Mouse (Mus musculus) MEL (cell line): ENCODE data around the gene Dlx2. TPM values are rescaled to one million over a fixed set of nuclear protein-coding genes. Genes with fewer than 3 reads are reported as not detected.
A peak's percentile ranks its signal among the peaks of the same experiment; 100 is the strongest.

Source experiments
- DNase-seq: peaks from one replicate; pipeline ENCODE4 v3.0.0; 2011; ENCODE audit warnings: low read depth, low spot score
- H3K27ac ChIP-seq: 2 replicates; pipeline ENCODE4 v1.5.1; 2012; ENCODE audit warnings: low read depth, mild to moderate bottlenecking, control low read depth, low read length, moderate library complexity; ENCODE audit not compliant: control insufficient read depth
- H3K27me3 ChIP-seq, 2 experiments: fragments of 150-350 bp in 1 of 2; sonication (generic) in 1 of 2; 2 replicates each; pipeline ENCODE4 v1.6.1; 2012; ENCODE audit warnings: low read length in 2 of 2, mild to moderate bottlenecking in 2 of 2, improper control_type of control experiment in 1 of 2, moderate library complexity in 1 of 2; ENCODE audit not compliant: insufficient read depth in 2 of 2, control insufficient read depth in 1 of 2
- H3K36me3 ChIP-seq, 2 experiments: 2 replicates each; pipeline ENCODE4 v1.6.1; 2012 to 2014; ENCODE audit warnings: low read length in 2 of 2, improper control_type of control experiment in 1 of 2, inconsistent platforms in 1 of 2, mild to moderate bottlenecking in 1 of 2; ENCODE audit not compliant: insufficient read depth in 2 of 2, control insufficient read depth in 1 of 2
- H3K4me1 ChIP-seq, 2 experiments: fragments of 150-350 bp in 1 of 2; sonication (generic) in 1 of 2; 2 replicates each; pipeline ENCODE4 v1.6.1; 2012; ENCODE audit warnings: low read length in 2 of 2, improper control_type of control experiment in 1 of 2, mild to moderate bottlenecking in 1 of 2; ENCODE audit not compliant: insufficient read depth in 2 of 2, control insufficient read depth in 1 of 2
- H3K4me3 ChIP-seq, 2 experiments: fragments of 150-350 bp in 1 of 2; sonication (generic) in 1 of 2; 2 replicates each; pipeline ENCODE4 v1.5.1; 2012; ENCODE audit warnings: low read depth in 2 of 2, low read length in 2 of 2, mild to moderate bottlenecking in 2 of 2, moderate library complexity in 2 of 2, control low read depth in 1 of 2, improper control_type of control experiment in 1 of 2; ENCODE audit not compliant: control insufficient read depth in 1 of 2, insufficient read depth in 1 of 2
- H3K79me2 ChIP-seq: 2 replicates; pipeline ENCODE4 v1.6.1; 2012; ENCODE audit warnings: mild to moderate bottlenecking, low read length, moderate library complexity; ENCODE audit not compliant: control insufficient read depth, poor library complexity, insufficient read depth
- H3K9ac ChIP-seq: 2 replicates; pipeline ENCODE4 v1.6.1; 2012; ENCODE audit warnings: low read depth, mild to moderate bottlenecking, control low read depth, low read length, moderate library complexity; ENCODE audit not compliant: control insufficient read depth, poor library complexity, severe bottlenecking
- H3K9me3 ChIP-seq: fragments of 150-350 bp; sonication (generic); replicated peaks from 2 replicates; pipeline ENCODE4 v1.6.1; 2012; ENCODE audit warnings: mild to moderate bottlenecking, low read length, improper control_type of control experiment, moderate library complexity; ENCODE audit not compliant: insufficient read depth
- BHLHE40 ChIP-seq: IDR thresholded peaks from 2 replicates; pipeline ENCODE4 v1.6.1; 2012; ENCODE audit warnings: low read depth, mild to moderate bottlenecking, inconsistent platforms, low read length, improper control_type of control experiment, borderline replicate concordance
- CTCF ChIP-seq, 3 experiments: IDR thresholded peaks in 2 of 3; conservative IDR thresholded peaks in 1 of 3; 2 replicates each; pipeline ENCODE4 v1.5.1; 2011 to 2012; ENCODE audit warnings: low read length in 3 of 3, low read depth in 2 of 3, mild to moderate bottlenecking in 2 of 3, improper control_type of control experiment in 1 of 3, inconsistent platforms in 1 of 3, mixed read lengths in 1 of 3, moderate library complexity in 1 of 3; ENCODE audit not compliant: control insufficient read depth in 1 of 3, insufficient read depth in 1 of 3, poor library complexity in 1 of 3, severe bottlenecking in 1 of 3
- EP300 ChIP-seq, 2 experiments: IDR thresholded peaks; 2 replicates each; pipeline ENCODE4 v1.6.1; 2011; ENCODE audit warnings: improper control_type of control experiment in 2 of 2, low read length in 2 of 2, low read depth in 1 of 2, mild to moderate bottlenecking in 1 of 2
- JUND ChIP-seq: IDR thresholded peaks from 2 replicates; pipeline ENCODE4 v1.6.1; 2011; ENCODE audit warnings: low read depth, mild to moderate bottlenecking, improper control_type of control experiment, low read length
- KAT2A ChIP-seq: conservative IDR thresholded peaks from 2 replicates; pipeline ENCODE4 v1.6.1; 2012; ENCODE audit warnings: low read depth, low read length, improper control_type of control experiment, inconsistent platforms
- MEF2A ChIP-seq: IDR thresholded peaks from 2 replicates; pipeline ENCODE4 v1.6.1; 2014; ENCODE audit warnings: low read depth, mild to moderate bottlenecking, inconsistent platforms, low read length, improper control_type of control experiment; ENCODE audit not compliant: poor library complexity, insufficient replicate concordance, severe bottlenecking; ENCODE audit errors: extremely low read depth
- MXI1 ChIP-seq: IDR thresholded peaks from 2 replicates; pipeline ENCODE4 v1.6.1; 2011; ENCODE audit warnings: mild to moderate bottlenecking, low read depth, low read length, improper control_type of control experiment
- NELFE ChIP-seq: IDR thresholded peaks from 2 replicates; pipeline ENCODE4 v1.6.1; 2011; ENCODE audit warnings: low read depth, low read length, improper control_type of control experiment
- NRF1 ChIP-seq: IDR thresholded peaks from 2 replicates; pipeline ENCODE4 v1.6.1; 2014; ENCODE audit warnings: low read depth, mild to moderate bottlenecking, inconsistent platforms, low read length, improper control_type of control experiment, moderate library complexity; ENCODE audit not compliant: poor library complexity, insufficient read depth, severe bottlenecking
- POLR2A ChIP-seq, 2 experiments: IDR thresholded peaks; 2 replicates each; pipeline ENCODE4 v1.6.1; 2011 to 2012; ENCODE audit warnings: low read length in 2 of 2, mild to moderate bottlenecking in 2 of 2, control low read depth in 1 of 2, improper control_type of control experiment in 1 of 2, low read depth in 1 of 2, moderate library complexity in 1 of 2; ENCODE audit not compliant: control insufficient read depth in 1 of 2, insufficient read depth in 1 of 2, poor library complexity in 1 of 2
- POLR2AphosphoS5 ChIP-seq: IDR thresholded peaks from 2 replicates; pipeline ENCODE4 v1.6.1; 2012; ENCODE audit warnings: low read depth, borderline replicate concordance, mild to moderate bottlenecking, inconsistent platforms, low read length, moderate library complexity, mixed read lengths
- SIN3A ChIP-seq: IDR thresholded peaks from 2 replicates; pipeline ENCODE4 v1.6.1; 2012; ENCODE audit warnings: low read length, improper control_type of control experiment, inconsistent platforms
- SMC3 ChIP-seq: IDR thresholded peaks from 2 replicates; pipeline ENCODE4 v1.6.1; 2011; ENCODE audit warnings: low read depth, low read length, improper control_type of control experiment
- TBP ChIP-seq: IDR thresholded peaks from 2 replicates; pipeline ENCODE4 v1.8.0; 2011; ENCODE audit warnings: low read depth, low read length, improper control_type of control experiment
- USF1 ChIP-seq: IDR thresholded peaks from 2 replicates; pipeline ENCODE4 v1.6.1; 2014; ENCODE audit warnings: low read depth, mild to moderate bottlenecking, inconsistent platforms, low read length, improper control_type of control experiment, moderate library complexity
- ZC3H11A ChIP-seq: IDR thresholded peaks from 2 replicates; pipeline ENCODE4 v1.6.1; 2012; ENCODE audit warnings: low read depth, mild to moderate bottlenecking, inconsistent platforms, low read length, improper control_type of control experiment
- ZMIZ1 ChIP-seq: IDR thresholded peaks from 2 replicates; pipeline ENCODE4 v1.6.1; 2012; ENCODE audit warnings: low read depth, mild to moderate bottlenecking, inconsistent platforms, low read length, improper control_type of control experiment, moderate library complexity
- polyA plus RNA-seq, 2 experiments: library from polyadenylated mRNA; stranded (reverse) in 1 of 2; unstranded in 1 of 2; fragments of >175 nt in 1 of 2; fragments of >200 nt in 1 of 2; gene quantifications; 2 replicates each; pipeline versions ENCODE4 v1.2.1 to v1.2.4; 2012; ENCODE audit warnings: low replicate concordance in 2 of 2, low read depth in 1 of 2; ENCODE audit not compliant: insufficient read length in 2 of 2, insufficient read depth in 1 of 2, missing spikeins in 1 of 2
- total RNA-seq: library from RNA; depleted of rRNA; stranded (reverse); fragments of 300-350 nt; gene quantifications from 2 replicates; pipeline ENCODE4 v1.2.3, GENCODE M21; 2012; rRNA removed

The Dlx2 gene
- not detected in 2 replicates for total RNA-seq
- polyA plus RNA-seq: not detected

DNA sequence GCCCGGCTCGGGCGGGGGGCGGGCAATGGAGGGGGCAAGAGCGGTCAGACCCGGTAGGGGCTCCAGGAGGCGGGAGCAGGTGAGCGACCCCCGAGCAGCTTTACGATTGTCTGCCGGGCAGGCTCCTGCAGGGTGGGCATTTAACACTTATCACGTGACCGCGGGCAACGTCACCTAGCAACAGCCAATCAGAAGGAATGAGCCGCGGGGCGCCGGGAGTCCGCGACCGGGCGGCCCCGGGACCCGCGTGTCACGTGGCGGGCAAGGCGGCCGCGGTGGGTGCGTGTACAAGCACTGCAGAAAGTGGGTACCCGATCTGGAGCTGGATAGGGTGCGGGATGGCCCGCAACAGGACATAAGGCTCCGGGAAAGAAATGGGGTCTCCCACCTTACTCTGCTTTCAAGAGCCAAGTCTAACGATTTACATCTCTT lies at the start of gene Dlx2:
TSS of gene Dlx2 (minus strand) at position 115 of the 432 bp plus-strand sequence.
- Histone ChIP-seq H3K9me3 (no peaks in the 10 kb centered on the region), H3K79me2 (no peaks in the 10 kb centered on the region), H3K4me3 (no peak within 1 kb of the TSS), H3K36me3 (peaks cover 0 to 8% of the 10 kb centered on the region in 2 experiments; a peak in 2 of 4 replicates), H3K9ac (no peak within 1 kb of the TSS), H3K27me3 (peaks cover 0 to 2% of the 10 kb centered on the region in 2 experiments; a peak in 2 of 4 replicates), H3K4me1 (peaks cover 7 to 9% of the 10 kb centered on the region in 2 experiments), H3K27ac (no peak within 1 kb of the TSS)
- no peak for DNase-seq
- TF ChIP-seq USF1 (no peak), NELFE (no peak), POLR2A (IDR thresholded peaks at IDR 0.05; ENCODE audit: control insufficient read depth in 1 of 2, insufficient read depth in 1 of 2, low read depth in 1 of 2, low read length in 2 of 2, poor library complexity in 1 of 2) (0 out of 4 replicates have a peak, but pooled peaks of 1 of the 2 experiments have one; percentile 34)

- TF ChIP-seq EP300 (IDR thresholded peaks at IDR 0.05; ENCODE audit: low read depth in 1 of 2, low read length in 2 of 2) (no peak), TBP (no peak), NRF1 (no peak), BHLHE40 (no peak), POLR2AphosphoS5 (no peak), ZC3H11A (no peak), SMC3 (no peak), MXI1 (no peak)
- Histone ChIP-seq H3K9ac (no peak overlapping the region), H3K4me1 (peaks cover 0 to 6% of the 10 kb centered on the region in 2 experiments; a peak in 2 of 4 replicates), H3K4me3 (no peak overlapping the region), H3K27me3 (peaks cover 3 to 6% of the 10 kb centered on the region in 2 experiments), H3K36me3 (peaks cover 0 to 5% of the 10 kb centered on the region in 2 experiments; a peak in 1 of 4 replicates), H3K79me2 (no peaks in the 10 kb centered on the region), H3K27ac (no peak overlapping the region), H3K9me3 (no peaks in the 10 kb centered on the region)
- no peak for DNase-seq
Measured at GRCm38 (mm10) chr2:71594466-71594865, 47.9 kb upstream of the Dlx2 start.

DNA sequence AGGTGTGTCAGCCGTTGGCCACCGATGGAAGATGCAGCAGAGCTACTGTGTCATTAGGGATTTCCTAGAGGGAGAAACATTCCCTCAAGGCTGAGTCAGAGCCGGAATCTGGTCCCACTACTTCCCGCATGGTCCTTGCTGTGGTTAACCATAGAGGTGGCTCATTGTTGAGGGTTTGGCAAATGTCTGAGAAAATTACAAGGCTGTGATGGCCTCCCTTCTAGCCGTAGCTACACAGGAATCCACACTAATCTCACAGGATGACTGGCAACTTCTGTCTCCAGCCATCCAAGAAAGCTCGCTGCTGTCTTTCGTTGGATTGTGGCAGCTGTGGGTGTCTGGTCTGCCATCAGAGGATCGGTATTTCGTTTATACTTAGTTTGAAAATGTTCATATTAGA lies 42.6 kb upstream of the Dlx2 start:
- Histone ChIP-seq H3K27me3 (peaks cover 3 to 19% of the 10 kb centered on the region in 2 experiments), H3K9ac (no peak overlapping the region), H3K79me2 (no peaks in the 10 kb centered on the region)
- DNase-seq: no peak
- no peak for TF ChIP-seq CTCF (IDR thresholded peaks at IDR 0.05 in 2 of 3, conservative IDR thresholded peaks at IDR 0.05 in 1 of 3; ENCODE audit: control insufficient read depth in 1 of 3, insufficient read depth in 1 of 3, low read depth in 2 of 3, low read length in 3 of 3, poor library complexity in 1 of 3, severe bottlenecking in 1 of 3)
- TF ChIP-seq SIN3A: no peak
- no peak for TF ChIP-seq ZMIZ1
- TF ChIP-seq ZC3H11A: no peak
- no peak for TF ChIP-seq KAT2A
- TF ChIP-seq MEF2A: no peak
- no peak for TF ChIP-seq SMC3
- TF ChIP-seq JUND: no peak
- no peak for TF ChIP-seq POLR2AphosphoS5
- TF ChIP-seq, all 39 proteins: peak for 0
- no peaks in the 10 kb centered on the region for H3K4me1 ChIP-seq
- H3K4me3 ChIP-seq: no peak overlapping the region
- no peaks in the 10 kb centered on the region for H3K9me3 ChIP-seq
- H3K36me3 ChIP-seq: no peaks in the 10 kb centered on the region
- no peak overlapping the region for H3K27ac ChIP-seq
